Mouse (Mus musculus) c-Kit-positive CD71-negative TER-119-negative erythroid progenitor cells, embryonic 14.5 days (primary cell): Measurements from ENCODE around the gene Hspd1.
A peak's percentile ranks its signal among the peaks of the same experiment; 100 is the strongest.

ENCODE experiments used
- DNase-seq: peaks from one replicate; pipeline ENCODE4 v3.0.0-alpha.2; 2013; ENCODE audit warnings: low read depth

The Hspd1 gene

GRCm38 (mm10) chr1:55041691-55042090 is 46.4 kb downstream of the Hspd1 start:
- DNase-seq: no peak

GRCm38 (mm10) chr1:55039944-55040343 is 48.1 kb downstream of the Hspd1 start:
- no peak for DNase-seq

GRCm38 (mm10) chr1:55031026-55031779 is 56.8 kb downstream of the Hspd1 start:
- DNase-seq: no peak

GRCm38 (mm10) chr1:55029446-55029845 is 58.6 kb downstream of the Hspd1 start:
- no peak for DNase-seq

- peak; percentile 53 for DNase-seq
These were observed 59.4 kb downstream of the Hspd1 start for GRCm38 (mm10) chr1:55028512-55029249.

GRCm38 (mm10) chr1:55027966-55028365 is 60.1 kb downstream of the Hspd1 start:
- DNase-seq: no peak
